ENCODE assay signal across 21 mouse cellular contexts in the genomic region with DNA sequence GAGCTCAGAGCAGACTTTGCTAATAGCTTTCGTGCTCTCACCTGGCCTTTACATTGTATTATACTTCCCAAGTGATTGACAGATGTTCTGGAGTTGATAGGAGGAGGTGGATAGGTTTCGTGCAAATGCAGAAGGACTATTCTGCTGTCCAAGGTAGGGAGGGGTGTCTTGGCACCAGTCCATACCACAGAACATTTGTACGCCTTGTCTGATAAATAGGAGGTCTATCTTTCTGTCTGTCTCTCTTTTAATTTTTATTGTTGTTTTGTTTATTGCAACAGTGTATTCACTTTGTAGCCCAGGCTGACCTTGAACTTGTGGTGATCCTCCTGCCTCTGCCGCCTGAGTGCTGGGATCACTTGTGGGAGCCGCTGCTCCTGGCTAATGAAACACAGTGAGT. TPM values are rescaled to one million over a fixed set of nuclear protein-coding genes. Genes with fewer than 3 reads are reported as not detected.
"Had no signal": no experiment of that assay in that cellular context is flagged by ENCODE, and none has a peak within 500 bp of the region (broad histone marks: within the 10 kb centered on the region; RNA-seq: fewer than 3 reads in every experiment).

No protein-coding gene starts in this region.

- H3K9me3 ChIP-seq: megakaryocyte, embryonic 14.5 days; midbrain, embryonic 10.5 days; midbrain, embryonic 12.5 days; neural tube, embryonic 13.5 days; neural tube, embryonic 15.5 days had no signal

- H3K4me1 ChIP-seq: megakaryocyte, embryonic 14.5 days; midbrain, embryonic 10.5 days; midbrain, embryonic 12.5 days; neural tube, embryonic 13.5 days; neural tube, embryonic 15.5 days had no signal

- H3K9ac ChIP-seq: liver, embryonic 14.5 days; lung, embryonic 14.5 days; midbrain, embryonic 12.5 days; neural tube, embryonic 13.5 days; neural tube, embryonic 15.5 days had no signal

- ATAC-seq: midbrain, embryonic 16.5 days had no signal

- H3K4me3 ChIP-seq: megakaryocyte, embryonic 14.5 days; midbrain, embryonic 10.5 days; midbrain, embryonic 12.5 days; myocyte; neural tube, embryonic 13.5 days; neural tube, embryonic 15.5 days had no signal

- H3K27me3 ChIP-seq: megakaryocyte, embryonic 14.5 days; midbrain, embryonic 12.5 days; neural tube, embryonic 13.5 days; neural tube, embryonic 15.5 days had no signal

- H3K27ac ChIP-seq: liver, embryonic 14.5 days; midbrain, embryonic 10.5 days; midbrain, embryonic 12.5 days; neural tube, embryonic 13.5 days; neural tube, embryonic 15.5 days had no signal

- DNase-seq: lung, adult 18-20 months; lung, embryonic 14.5 days; lung, postnatal 10 days; lung, postnatal 4 days; midbrain, embryonic 14.5 days; retina, postnatal 1 day; right cerebral cortex, postnatal 25 days; right cerebral cortex, postnatal 4 days; spleen, adult 18-20 months; thymus, adult 18-20 months; thymus, postnatal 14 days; thymus, postnatal 36 days had no signal

RNA-seq across cellular contexts. Expression of a gene that starts 29.7 kb away (rescaled TPM):
- polyA plus RNA-seq: midbrain, embryonic 14.5 days; midbrain, embryonic 16.5 days; myocyte; neural tube, embryonic 11.5 days had no signal
